9 mouse cellular contexts compared by ENCODE assay signal in genomic region chr11:109444600-109444999, GRCm38 (mm10). TPM values are rescaled to one million over a fixed set of nuclear protein-coding genes. Genes with fewer than 3 reads are reported as not detected.
DNase-seq lines count a peak whose midpoint lies in the region; ATAC-seq and TF ChIP-seq lines count a peak whose summit lies in the region.
"Had no signal": no experiment of that assay in that cellular context is flagged by ENCODE, and none has a peak within 500 bp of the region (broad histone marks: within the 10 kb centered on the region; RNA-seq: fewer than 3 reads in every experiment).

No protein-coding gene starts in this region.

- no peak overlapping the region for H3K4me3 ChIP-seq in kidney, embryonic 16.5 days (ENCODE audit: low read length)
- H3K4me3 ChIP-seq in bone marrow, adult 2 months (replicated peaks; ENCODE audit: control insufficient read depth, low read depth, low read length): no peak overlapping the region
- no peak overlapping the region for H3K4me3 ChIP-seq in liver, embryonic 14.5 days (ENCODE audit: insufficient read depth in 1 of 2, low read depth in 2 of 2, low read length in 2 of 2)
- H3K4me3 ChIP-seq: stomach, embryonic 15.5 days had no signal

- no peaks in the 10 kb centered on the region for H3K27me3 ChIP-seq in kidney, embryonic 16.5 days (ENCODE audit: insufficient read depth, low read length)
- no peaks in the 10 kb centered on the region for H3K27me3 ChIP-seq in liver, embryonic 14.5 days (ENCODE audit: control insufficient read depth, insufficient read depth, low read length)
- H3K27me3 ChIP-seq: stomach, embryonic 15.5 days had no signal

- no peak for ATAC-seq in kidney, embryonic 16.5 days (ENCODE audit: low FRiP score, low TSS enrichment)
- ATAC-seq in liver, embryonic 14.5 days (ENCODE audit: insufficient read depth): no peak

- no peaks in the 10 kb centered on the region for H3K36me3 ChIP-seq in kidney, embryonic 16.5 days (ENCODE audit: insufficient read depth, low read length)
- H3K36me3 ChIP-seq in liver, embryonic 14.5 days (replicated peaks; ENCODE audit: control insufficient read depth, insufficient read depth, low read depth): peaks cover 3% of the 10 kb centered on the region; the same call in 1 of the 2 replicates
- H3K36me3 ChIP-seq: stomach, embryonic 15.5 days had no signal

- no peak overlapping the region for H3K4me2 ChIP-seq in kidney, embryonic 16.5 days (replicated peaks; ENCODE audit: low read depth, low read length)
- no peak overlapping the region for H3K4me2 ChIP-seq in liver, embryonic 14.5 days (ENCODE audit: low read depth)
- H3K4me2 ChIP-seq: stomach, embryonic 15.5 days had no signal

- WGBS in kidney, embryonic 16.5 days: 78% methylated on average over 7 of the region's 7 CpGs
- WGBS in bone marrow, adult 2 months: 50% methylated on average over 7 of the region's 7 CpGs
- 47% methylated on average over 7 of the region's 7 CpGs for WGBS in liver, embryonic 14.5 days (ENCODE audit: insufficient replicate concordance)

- no peak for TF ChIP-seq EP300 in liver, embryonic 14.5 days (IDR thresholded peaks at IDR 0.05; ENCODE audit: low read depth)

- no peaks in the 10 kb centered on the region for H3K9me3 ChIP-seq in kidney, embryonic 16.5 days (ENCODE audit: low read length)
- H3K9me3 ChIP-seq in liver, embryonic 14.5 days (ENCODE audit: control insufficient read depth, low read length): no peaks in the 10 kb centered on the region
- H3K9me3 ChIP-seq: stomach, embryonic 15.5 days had no signal

- no peak overlapping the region for H3K9ac ChIP-seq in kidney, embryonic 16.5 days (replicated peaks; ENCODE audit: low read length)
- H3K9ac ChIP-seq in liver, embryonic 14.5 days (replicated peaks): no peak overlapping the region
- H3K9ac ChIP-seq: stomach, embryonic 15.5 days had no signal

- peak; percentile 42; the same call in 1 of the 2 replicates for TF ChIP-seq CTCF in bone marrow, adult 2 months (IDR thresholded peaks at IDR 0.05; ENCODE audit: control insufficient read depth, insufficient read depth, low read length)
- TF ChIP-seq CTCF in liver, embryonic 14.5 days (IDR thresholded peaks at IDR 0.05; ENCODE audit: low read depth): peak; percentile 79

- no peak for TF ChIP-seq POLR2A in bone marrow, adult 2 months (IDR thresholded peaks at IDR 0.05; ENCODE audit: borderline replicate concordance, control insufficient read depth, low read depth, low read length)

- no peak overlapping the region for H3K27ac ChIP-seq in kidney, embryonic 16.5 days (ENCODE audit: low read length)
- no peak overlapping the region for H3K27ac ChIP-seq in bone marrow, adult 2 months (ENCODE audit: control insufficient read depth, insufficient read depth, low read depth, low read length, poor library complexity)
- H3K27ac ChIP-seq in liver, embryonic 14.5 days: no peak overlapping the region
- H3K27ac ChIP-seq: stomach, embryonic 15.5 days had no signal

- H3K4me1 ChIP-seq in kidney, embryonic 16.5 days (ENCODE audit: insufficient read depth, low read length): peaks cover 10% of the 10 kb centered on the region
- no peaks in the 10 kb centered on the region; the same call in 1 of the 2 replicates for H3K4me1 ChIP-seq in bone marrow, adult 2 months (ENCODE audit: control insufficient read depth, insufficient read depth, low read length)
- peaks cover 16 to 19% of the 10 kb centered on the region in 2 experiments for H3K4me1 ChIP-seq in liver, embryonic 14.5 days (replicated peaks; ENCODE audit: control insufficient read depth in 2 of 2, insufficient read depth in 2 of 2, low read length in 1 of 2)
- H3K4me1 ChIP-seq: stomach, embryonic 15.5 days had no signal

- DNase-seq in adrenal gland, postnatal 25 days: peak; percentile 19
- no peak for DNase-seq in adrenal gland, adult (ENCODE audit: inconsistent age in 2 of 2, low spot score in 1 of 2)
- DNase-seq in kidney, adult 9 months: peak; percentile 36
- no peak for DNase-seq in liver, embryonic 14.5 days (ENCODE audit: low read depth in 3 of 3, low spot score in 3 of 3)
- no peak for DNase-seq in frontal cortex, postnatal 25 days (ENCODE audit: low spot score in 2 of 2)
- DNase-seq in ovary, postnatal 10 days (ENCODE audit: low spot score): no peak

RNA-seq across cellular contexts. Expression of gene Amz2, which starts 18.9 kb away (rescaled TPM):
- 41.9 and 53.9 TPM in 2 replicates for total RNA-seq in adrenal gland, postnatal 25 days (2021)
- polyA plus RNA-seq in kidney, embryonic 16.5 days (2015; fragmentation: Nextera tagmentation; extraction: Ambion mirVana): 42.7 and 45.7 TPM in 2 replicates
- polyA plus RNA-seq in bone marrow, adult 2 months (2011; ENCODE audit: insufficient read depth, insufficient read length, low replicate concordance, missing spikeins): 13.3 and 19.3 TPM in 2 replicates
- polyA plus RNA-seq in liver, embryonic 14.5 days (2012; rRNA removed): 10.0 and 13.1 TPM in 2 replicates
- 12.2 and 12.6 TPM in 2 replicates for polyA plus RNA-seq in liver, embryonic 14.5 days (2014; fragmentation: Nextera tagmentation; extraction: Ambion mirVana)

RNA-seq across cellular contexts. Expression of gene Arsg, which starts 28.6 kb away (rescaled TPM):
- total RNA-seq in adrenal gland, postnatal 25 days (2021): 4.1 and 5.9 TPM in 2 replicates
- polyA plus RNA-seq in kidney, embryonic 16.5 days (2015; fragmentation: Nextera tagmentation; extraction: Ambion mirVana): 5.3 and 6.5 TPM in 2 replicates
- 1.5 and 3.7 TPM in 2 replicates for polyA plus RNA-seq in bone marrow, adult 2 months (2011; ENCODE audit: insufficient read depth, insufficient read length, low replicate concordance, missing spikeins)
- polyA plus RNA-seq in liver, embryonic 14.5 days (2012; rRNA removed): 2.1 and 2.3 TPM in 2 replicates
- polyA plus RNA-seq in liver, embryonic 14.5 days (2014; fragmentation: Nextera tagmentation; extraction: Ambion mirVana): 3.4 and 3.8 TPM in 2 replicates

RNA-seq across cellular contexts. Expression of gene Slc16a6, which starts 28.8 kb away (rescaled TPM):
- total RNA-seq in adrenal gland, postnatal 25 days (2021): 0.46 and 0.67 TPM in 2 replicates
- 8.4 and 8.7 TPM in 2 replicates for polyA plus RNA-seq in kidney, embryonic 16.5 days (2015; fragmentation: Nextera tagmentation; extraction: Ambion mirVana)
- 31.3 and 50.4 TPM in 2 replicates for polyA plus RNA-seq in bone marrow, adult 2 months (2011; ENCODE audit: insufficient read depth, insufficient read length, low replicate concordance, missing spikeins)
- polyA plus RNA-seq in liver, embryonic 14.5 days (2012; rRNA removed): 5.8 and 8.0 TPM in 2 replicates
- 39.0 and 39.5 TPM in 2 replicates for polyA plus RNA-seq in liver, embryonic 14.5 days (2014; fragmentation: Nextera tagmentation; extraction: Ambion mirVana)

RNA-seq across cellular contexts. Expression of gene 9930022D16Rik, which starts 30.9 kb away (rescaled TPM):
- not detected in 2 replicates for total RNA-seq in adrenal gland, postnatal 25 days (2021)
- not detected in 2 replicates for polyA plus RNA-seq in kidney, embryonic 16.5 days (2015; fragmentation: Nextera tagmentation; extraction: Ambion mirVana)
- polyA plus RNA-seq in bone marrow, adult 2 months (2011; ENCODE audit: insufficient read depth, insufficient read length, low replicate concordance, missing spikeins): not detected in 2 replicates
- polyA plus RNA-seq in liver, embryonic 14.5 days (2012; rRNA removed): not detected in 2 replicates
- polyA plus RNA-seq in liver, embryonic 14.5 days (2014; fragmentation: Nextera tagmentation; extraction: Ambion mirVana): not detected in 2 replicates
- polyA plus RNA-seq: stomach, embryonic 15.5 days had no signal

Comparison
In these comparisons a context has a peak if more than half of its experiments do, and no peak if none do; other contexts are left out.
1. DNase-seq: peak in adrenal gland, postnatal 25 days (single experiment) and kidney, adult 9 months (single experiment); none in adrenal gland, adult (0 of 2), liver, embryonic 14.5 days (0 of 3), frontal cortex, postnatal 25 days (0 of 2) and ovary, postnatal 10 days (single experiment).